Mouse (Mus musculus) A20 (cell line): ENCODE results near the gene Olfr108.

ENCODE experiments used
- DNase-seq: peaks from one replicate; pipeline ENCODE4 v3.0.0-alpha.2; 2011; ENCODE audit warnings: low read depth, low spot score

Olfr108 gene

DNA sequence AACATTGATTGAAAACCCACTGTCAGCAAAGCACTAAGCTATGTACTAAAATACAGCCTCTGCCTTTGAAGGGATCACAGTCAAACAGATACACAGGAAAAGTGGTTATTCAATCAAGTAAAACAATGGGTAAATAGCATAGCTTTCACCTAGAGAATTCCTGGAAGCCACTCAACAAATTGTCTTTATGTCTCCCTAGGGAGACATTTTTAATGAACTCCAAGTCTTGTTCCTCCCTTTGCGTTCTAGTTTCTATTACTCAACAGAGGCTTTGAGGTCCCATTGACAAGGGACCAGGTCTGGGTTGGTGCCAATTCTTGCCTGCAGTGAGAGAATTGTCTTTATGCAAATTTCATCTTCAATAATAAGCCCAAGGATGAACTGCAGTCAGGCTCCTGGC, at the start of gene Olfr108:
TSS of gene Olfr108 (plus strand) at position 301 of the 400 bp plus-strand sequence.
- DNase-seq = no peak

DNA sequence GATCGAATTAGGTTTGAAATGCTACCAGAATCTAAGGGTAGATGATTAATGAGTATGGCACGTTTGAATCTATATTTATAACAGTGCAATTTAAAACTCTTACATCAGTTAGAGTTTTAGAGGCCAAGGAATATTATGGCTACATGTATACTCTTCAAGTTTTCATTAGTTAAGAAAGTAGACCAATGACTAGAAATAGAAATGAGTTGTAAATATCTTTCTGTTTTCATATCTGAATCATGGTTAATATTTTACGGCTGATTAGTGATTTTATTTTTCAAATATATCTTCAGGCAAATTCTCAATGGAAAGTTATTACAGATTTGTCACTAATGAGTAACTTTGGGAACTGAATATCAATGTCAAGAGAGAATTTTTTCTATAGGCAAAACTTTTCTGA, 46.4 kb upstream of the Olfr108 start, which contains the start of gene Olfr107:
TSS of gene Olfr107 (plus strand) at position 301 of the 400 bp plus-strand sequence.
- no peak for DNase-seq

GRCm38 (mm10) chr17:37413380-37413779, 31.9 kb upstream of the Olfr108 start:
- DNase-seq = no peak

DNA sequence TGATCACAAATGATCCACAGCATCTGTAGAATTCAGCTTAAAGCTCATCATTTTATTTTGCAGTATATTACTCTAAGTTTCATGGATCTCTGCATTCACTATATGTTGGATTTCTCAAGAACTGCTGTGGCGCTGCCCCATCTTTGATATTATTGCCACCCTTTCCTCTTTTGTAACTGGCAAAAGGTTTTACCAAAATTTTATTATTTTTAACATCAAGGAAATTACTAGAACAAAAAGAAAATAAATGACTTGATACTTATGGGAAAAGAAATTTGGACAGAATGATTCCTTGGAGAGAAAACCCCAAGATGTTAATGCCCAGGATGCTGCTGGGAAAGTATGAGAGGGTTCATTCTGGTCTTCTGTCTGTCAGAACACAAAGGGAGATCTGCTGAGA, 13.3 kb downstream of the Olfr108 start, which contains the start of gene Olfr109:
TSS of gene Olfr109 (plus strand) at position 301 of the 400 bp plus-strand sequence.
- no peak for DNase-seq

DNA sequence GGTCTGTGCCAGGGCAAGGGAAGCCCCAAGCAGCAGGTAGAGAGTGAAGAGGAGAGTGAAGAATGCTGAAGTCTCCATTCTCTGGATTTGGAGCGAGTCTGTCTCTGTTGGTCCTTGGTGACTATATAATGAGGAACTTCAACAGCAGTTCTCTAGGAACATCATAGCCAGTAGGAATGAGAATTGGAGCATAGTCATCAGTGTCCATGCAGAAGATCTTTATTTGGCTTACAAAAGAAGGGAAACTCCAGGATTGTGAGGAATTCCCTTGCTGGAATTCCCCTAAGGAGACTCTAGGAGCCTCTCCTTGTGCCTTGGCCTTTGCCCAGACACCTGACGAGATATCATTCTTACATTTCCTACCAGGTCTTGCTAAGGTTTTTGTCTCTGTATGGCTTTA, 38.2 kb downstream of the Olfr108 start, which contains the start of gene H2-M2:
TSS of gene H2-M2 (minus strand) at position 101 of the 400 bp plus-strand sequence.
- DNase-seq = no peak

- DNase-seq = no peak
Measured at GRCm38 (mm10) chr17:37491930-37492518, 46.7 kb downstream of the Olfr108 start, which contains the start of gene Olfr110. Olfr110 (plus strand) TSS chr17:37492468.
